Mouse (Mus musculus) MEL (cell line): ENCODE measurements around the gene Rnaseh2b.

Experiments used
- CHD2 ChIP-seq: IDR thresholded peaks from 2 replicates; pipeline ENCODE4 v1.6.1; 2011; ENCODE audit warnings: low read length, improper control_type of control experiment
- GATA1 ChIP-seq: IDR thresholded peaks from 2 replicates; pipeline ENCODE4 v1.6.1; 2011; ENCODE audit warnings: low read depth, low read length, improper control_type of control experiment
- MXI1 ChIP-seq: IDR thresholded peaks from 2 replicates; pipeline ENCODE4 v1.6.1; 2011; ENCODE audit warnings: mild to moderate bottlenecking, low read depth, low read length, improper control_type of control experiment
- MYC ChIP-seq: IDR thresholded peaks from 2 replicates; pipeline ENCODE4 v1.6.1; 2011; ENCODE audit warnings: low read depth, mild to moderate bottlenecking, low read length, improper control_type of control experiment, moderate library complexity
- POLR2AphosphoS5 ChIP-seq: IDR thresholded peaks from 2 replicates; pipeline ENCODE4 v1.6.1; 2012; ENCODE audit warnings: low read depth, borderline replicate concordance, mild to moderate bottlenecking, inconsistent platforms, low read length, moderate library complexity, mixed read lengths
- RAD21 ChIP-seq: IDR thresholded peaks from 2 replicates; pipeline ENCODE4 v1.6.1; 2011; ENCODE audit warnings: mild to moderate bottlenecking, low read depth, low read length, improper control_type of control experiment
- USF2 ChIP-seq, 2 experiments: IDR thresholded peaks; 2 replicates each; pipeline ENCODE4 v1.6.1; 2011 to 2012; ENCODE audit warnings: improper control_type of control experiment in 2 of 2, low read length in 2 of 2, borderline replicate concordance in 1 of 2, inconsistent platforms in 1 of 2, low read depth in 1 of 2, mild to moderate bottlenecking in 1 of 2; ENCODE audit not compliant: insufficient read depth in 1 of 2

DNA sequence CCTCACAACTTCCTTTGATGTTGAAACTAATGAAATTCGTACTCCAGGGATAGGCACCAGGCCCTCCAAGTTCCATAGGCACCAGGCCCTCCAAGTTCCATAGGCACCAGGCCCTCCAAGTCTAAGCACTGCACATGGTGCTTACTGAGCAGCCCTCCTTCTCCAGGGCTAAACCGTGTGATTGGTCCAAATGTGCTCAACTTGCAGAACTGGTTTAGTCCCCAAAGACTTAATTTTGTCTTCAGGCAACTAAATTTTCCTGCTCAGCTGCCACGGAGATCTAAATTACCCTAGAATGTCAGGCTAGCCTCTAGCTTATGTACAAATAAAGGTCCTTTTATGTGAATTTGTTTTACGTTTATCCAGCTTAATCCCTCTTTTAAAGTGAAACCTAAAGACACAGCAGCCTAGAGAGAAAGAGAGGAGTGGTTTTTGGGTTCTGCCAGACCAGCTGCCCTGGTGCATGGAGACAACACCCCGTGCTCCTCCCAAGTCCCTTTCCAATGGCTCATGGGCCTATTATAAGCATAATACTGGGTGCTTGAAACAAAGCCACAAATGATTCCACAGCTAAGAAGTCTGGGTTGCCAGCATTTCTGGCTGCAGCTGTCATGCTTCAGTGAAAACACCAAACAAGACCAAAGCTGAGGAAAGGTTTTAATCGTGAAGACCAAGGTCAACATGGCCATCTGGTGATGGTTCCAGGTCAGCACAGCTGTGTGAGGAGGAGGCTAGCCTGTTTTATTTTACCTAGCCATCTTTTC lies 30.4 kb downstream of the Rnaseh2b start:
- TF ChIP-seq RAD21 (no peak), CHD2 (no peak), MYC (no peak), GATA1 (no peak), USF2 (IDR thresholded peaks at IDR 0.05; ENCODE audit: borderline replicate concordance in 1 of 2, insufficient read depth in 1 of 2, low read depth in 1 of 2, low read length in 2 of 2) (no peak), POLR2AphosphoS5 (no peak), MXI1 (no peak)
